Mouse (Mus musculus): Measurements from ENCODE around the gene Tacc3.

- TF ChIP-seq CTCF (IDR thresholded peaks at IDR 0.05; ENCODE audit: borderline replicate concordance, extremely low read depth, insufficient read depth, insufficient read length): no peak
- TF ChIP-seq POLR2A (IDR thresholded peaks at IDR 0.05; ENCODE audit: borderline replicate concordance, extremely low read depth, insufficient read depth, insufficient read length, poor library complexity, severe bottlenecking): no peak
These were observed 46.1 kb upstream of the Tacc3 start for GRCm38 (mm10) chr5:33611795-33612194.

All from brain, embryonic 14.5 days (tissue).